Mouse (Mus musculus) neural tube, embryonic 14.5 days (tissue): ENCODE measurements at regions not wholly inside any gene's neighbourhood (a gene's known extent, or its start where the extent isn't known, plus 50 kb on each side); places are given as distances from the start of the nearest gene placed in this dataset.

ENCODE experiments used
- ATAC-seq: fragments of 200-750 bp; cut with Nextera tagmentation; 2 replicates; pipeline ENCODE4 v1.8.0; 2017; ENCODE audit warnings: low read depth, mild to moderate bottlenecking, moderate TSS enrichment, moderate library complexity
- H3K27ac ChIP-seq: fragments of 300-500 bp; sonication (generic); 2 replicates; pipeline ENCODE4 v1.5.1; 2014; ENCODE audit warnings: low read depth, mild to moderate bottlenecking, control low read depth, low read length, moderate library complexity, mixed read lengths
- H3K27me3 ChIP-seq: fragments of 300-500 bp; sonication (generic); 2 replicates; pipeline ENCODE4 v1.6.1; 2014; ENCODE audit warnings: low read length; ENCODE audit not compliant: control insufficient read depth, insufficient read depth
- H3K36me3 ChIP-seq: fragments of 300-500 bp; sonication (generic); 2 replicates; pipeline ENCODE4 v1.6.1; 2014; ENCODE audit warnings: low read length, mixed read lengths; ENCODE audit not compliant: control insufficient read depth, insufficient read depth
- H3K4me1 ChIP-seq: fragments of 300-500 bp; sonication (generic); 2 replicates; pipeline ENCODE4 v1.6.1; 2014; ENCODE audit warnings: low read length; ENCODE audit not compliant: control insufficient read depth, insufficient read depth
- H3K4me2 ChIP-seq: fragments of 300-500 bp; sonication (generic); 2 replicates; pipeline ENCODE4 v1.6.1; 2014; ENCODE audit warnings: mild to moderate bottlenecking, low read depth, low read length, control low read depth
- H3K4me3 ChIP-seq: fragments of 300-500 bp; sonication (generic); 2 replicates; pipeline ENCODE4 v1.5.1; 2014; ENCODE audit warnings: low read depth, low read length, control low read depth, mixed read lengths
- H3K9ac ChIP-seq: fragments of 300-500 bp; sonication (generic); replicated peaks from 2 replicates; pipeline ENCODE4 v1.6.1; 2014; ENCODE audit warnings: low read depth, mild to moderate bottlenecking, control low read depth, low read length, mixed read lengths
- H3K9me3 ChIP-seq: fragments of 300-500 bp; sonication (generic); 2 replicates; pipeline ENCODE4 v1.6.1; 2016; ENCODE audit warnings: low read length; ENCODE audit not compliant: control insufficient read depth
- WGBS: fragments of 180-500 bp; shearing (Covaris S2); extraction: QIAGEN DNeasy Blood & Tissue Kit; methylation state at CpG from one replicate; pipeline ENCODE4 v1.1.7; 2014; 5-methylcytosine and 5-hydroxymethylcytosine counted together

GRCm38 (mm10) chr12:107669910-107670309 lies 181.5 kb downstream of the 3110018I06Rik start:
- Histone ChIP-seq H3K4me3 (no peak overlapping the region), H3K9me3 (no peaks in the 10 kb centered on the region), H3K36me3 (no peaks in the 10 kb centered on the region), H3K4me2 (no peak overlapping the region), H3K27ac (no peak overlapping the region), H3K4me1 (no peaks in the 10 kb centered on the region), H3K9ac (no peak overlapping the region), H3K27me3 (no peaks in the 10 kb centered on the region)
- ATAC-seq: no peak
- 85% methylated on average over 10 of the region's 10 CpGs for WGBS

DNA sequence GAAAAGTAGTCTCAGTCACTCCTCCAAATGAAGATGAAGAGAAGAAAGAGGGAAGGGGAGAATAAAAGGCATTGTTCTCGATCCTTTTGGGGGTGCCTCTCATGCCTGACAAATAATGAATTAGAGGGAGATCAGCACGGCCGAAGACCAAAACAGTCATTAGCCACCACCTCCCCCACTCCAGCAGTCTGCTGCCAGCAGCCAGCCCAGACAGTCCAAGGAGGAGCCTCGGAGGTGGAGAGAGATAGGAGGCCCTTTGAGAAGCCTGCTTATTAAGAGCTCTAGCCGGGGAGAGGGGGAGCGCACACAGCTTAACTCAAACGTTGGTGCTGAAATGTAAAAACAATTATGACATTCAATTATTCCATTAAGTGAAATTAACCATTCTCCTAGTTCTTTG lies 188.6 kb downstream of the 3110018I06Rik start:
- no peaks in the 10 kb centered on the region for H3K27me3 ChIP-seq
- ATAC-seq: no peak
- H3K4me3 ChIP-seq: no peak overlapping the region
- no peak overlapping the region for H3K9ac ChIP-seq
- H3K27ac ChIP-seq: no peak overlapping the region
- H3K9me3 ChIP-seq: no peaks in the 10 kb centered on the region
- H3K36me3 ChIP-seq: no peaks in the 10 kb centered on the region
- no peaks in the 10 kb centered on the region for H3K4me1 ChIP-seq
- WGBS: 41% methylated on average over 7 of the region's 7 CpGs
- no peak overlapping the region for H3K4me2 ChIP-seq

GRCm38 (mm10) chr12:107687447-107687846 lies 199.0 kb downstream of the 3110018I06Rik start:
- WGBS: 77% methylated on average over 2 of the region's 2 CpGs
- Histone ChIP-seq H3K4me1 (peaks cover 3% of the 10 kb centered on the region; the same call in 1 of the 2 replicates), H3K27me3 (no peaks in the 10 kb centered on the region), H3K27ac (no peak overlapping the region), H3K9me3 (no peaks in the 10 kb centered on the region), H3K4me2 (no peak overlapping the region), H3K36me3 (no peaks in the 10 kb centered on the region), H3K4me3 (no peak overlapping the region), H3K9ac (no peak overlapping the region)
- no peak for ATAC-seq

DNA sequence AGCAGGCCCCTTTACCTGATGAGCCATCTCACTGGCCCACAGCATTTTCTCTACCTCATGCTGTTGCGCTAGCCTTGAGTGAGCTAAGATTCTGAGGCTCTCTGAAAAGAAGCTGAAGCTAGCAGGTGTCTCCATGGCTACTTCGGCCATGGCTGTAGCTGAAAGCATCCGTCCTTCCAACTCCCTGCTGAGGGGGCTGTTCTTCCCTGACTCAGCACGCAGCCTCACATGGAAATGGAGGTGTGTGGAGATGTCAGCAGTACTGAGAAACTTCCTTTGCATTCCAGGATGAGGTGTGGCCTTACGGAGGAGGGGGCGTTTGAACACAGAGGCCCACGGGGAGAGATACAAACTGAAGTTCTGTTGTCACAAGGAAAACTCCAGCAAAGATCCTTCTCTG lies 201.0 kb downstream of the 3110018I06Rik start:
- Histone ChIP-seq H3K4me1 (peaks cover 3% of the 10 kb centered on the region; the same call in 1 of the 2 replicates), H3K4me3 (no peak overlapping the region), H3K27ac (no peak overlapping the region), H3K9ac (no peak overlapping the region), H3K36me3 (no peaks in the 10 kb centered on the region), H3K9me3 (no peaks in the 10 kb centered on the region), H3K27me3 (no peaks in the 10 kb centered on the region), H3K4me2 (no peak overlapping the region)
- 57% methylated on average over 7 of the region's 7 CpGs for WGBS
- ATAC-seq: no peak

DNA sequence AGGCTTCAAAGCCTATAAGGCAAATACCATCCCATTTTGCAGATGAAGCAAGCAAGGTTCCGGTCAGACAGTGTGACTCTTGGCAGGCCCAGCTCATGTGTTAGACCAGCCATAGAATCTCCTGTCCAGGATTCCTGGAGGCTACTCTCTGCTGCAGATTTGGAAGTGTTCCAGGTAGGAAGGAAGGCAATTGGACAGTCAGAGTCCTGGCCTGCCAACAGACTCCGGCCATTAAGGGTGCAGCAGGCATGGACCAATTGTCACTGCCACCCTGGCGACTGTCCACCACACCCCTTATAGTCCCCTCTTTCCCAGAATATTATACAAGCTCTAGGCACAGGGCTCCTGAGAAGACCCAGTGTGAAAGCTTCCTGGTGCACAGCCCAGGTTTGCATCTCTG lies 201.6 kb downstream of the 3110018I06Rik start:
- no peak for ATAC-seq
- 88% methylated on average over 3 of the region's 3 CpGs for WGBS
- Histone ChIP-seq H3K9me3 (no peaks in the 10 kb centered on the region), H3K4me3 (no peak overlapping the region), H3K9ac (no peak overlapping the region), H3K27me3 (no peaks in the 10 kb centered on the region), H3K4me2 (no peak overlapping the region), H3K36me3 (no peaks in the 10 kb centered on the region), H3K4me1 (peaks cover 3% of the 10 kb centered on the region; the same call in 1 of the 2 replicates), H3K27ac (no peak overlapping the region)

- no peak overlapping the region for H3K9ac ChIP-seq
- peaks cover 3% of the 10 kb centered on the region; the same call in 1 of the 2 replicates for H3K4me1 ChIP-seq
- H3K36me3 ChIP-seq: no peaks in the 10 kb centered on the region
- ATAC-seq: no peak
- no peak overlapping the region for H3K4me2 ChIP-seq
- H3K27me3 ChIP-seq: no peaks in the 10 kb centered on the region
- H3K9me3 ChIP-seq: no peaks in the 10 kb centered on the region
- WGBS: 56% methylated on average over 6 of the region's 6 CpGs
- no peak overlapping the region for H3K27ac ChIP-seq
- no peak overlapping the region for H3K4me3 ChIP-seq
Observed at GRCm38 (mm10) chr12:107693693-107694092, 205.3 kb downstream of the 3110018I06Rik start.

- Histone ChIP-seq H3K4me1 (peaks cover 3% of the 10 kb centered on the region; the same call in 1 of the 2 replicates), H3K4me2 (no peak overlapping the region), H3K36me3 (no peaks in the 10 kb centered on the region), H3K27ac (no peak overlapping the region), H3K27me3 (no peaks in the 10 kb centered on the region), H3K4me3 (no peak overlapping the region), H3K9ac (no peak overlapping the region), H3K9me3 (no peaks in the 10 kb centered on the region)
- no peak for ATAC-seq
- WGBS: 95% methylated on average over 2 of the region's 2 CpGs
Observed at GRCm38 (mm10) chr12:107695014-107695413, 206.6 kb downstream of the 3110018I06Rik start.

DNA sequence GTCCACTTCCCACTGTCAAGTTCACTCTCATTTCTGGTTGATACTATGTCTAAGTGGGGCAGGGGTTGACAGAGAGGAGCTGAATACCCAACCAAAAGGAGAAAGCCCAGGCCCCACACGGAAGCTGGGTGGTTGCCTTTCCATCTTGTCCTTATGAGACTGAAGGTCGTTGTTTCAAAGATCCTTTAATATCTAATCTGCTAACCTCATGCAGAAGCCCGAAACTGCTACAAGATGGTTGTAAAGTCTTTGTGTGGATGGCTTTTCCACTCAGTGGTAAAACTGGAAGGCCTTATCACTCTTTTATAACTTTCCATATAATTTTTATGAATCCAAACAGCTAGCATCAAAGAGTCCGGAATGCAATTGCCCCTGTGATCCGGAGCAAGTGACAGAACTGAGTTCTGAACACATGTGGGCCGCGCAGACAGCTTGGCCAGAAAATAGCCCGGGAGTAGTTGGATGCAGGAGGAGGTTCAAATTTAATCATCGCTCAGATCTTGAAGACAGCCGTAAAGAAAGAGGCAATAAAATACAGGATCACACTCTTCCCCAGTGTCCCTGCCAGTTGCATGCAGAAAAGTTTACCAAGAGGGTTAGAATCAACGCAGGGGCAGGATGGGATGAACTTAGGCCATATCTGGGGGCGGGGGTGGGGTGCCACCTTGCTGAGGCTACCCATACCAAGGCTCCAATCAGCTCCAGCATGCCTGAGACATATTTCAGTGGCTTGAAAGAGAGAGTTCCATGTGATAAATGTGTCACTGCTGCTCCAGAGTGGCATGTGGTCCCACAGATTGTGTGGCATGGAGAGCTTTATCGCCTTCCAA lies 207.2 kb downstream of the 3110018I06Rik start:
- no peak for ATAC-seq
- 93% methylated on average over 13 of the region's 13 CpGs for WGBS
- H3K36me3 ChIP-seq: no peaks in the 10 kb centered on the region
- H3K9me3 ChIP-seq: no peaks in the 10 kb centered on the region
- no peak overlapping the region for H3K27ac ChIP-seq
- H3K9ac ChIP-seq: no peak overlapping the region
- no peaks in the 10 kb centered on the region for H3K4me1 ChIP-seq
- H3K27me3 ChIP-seq: no peaks in the 10 kb centered on the region
- H3K4me2 ChIP-seq: no peak overlapping the region
- no peak overlapping the region for H3K4me3 ChIP-seq

- H3K36me3 ChIP-seq: no peaks in the 10 kb centered on the region
- H3K27ac ChIP-seq: no peak overlapping the region
- ATAC-seq: no peak
- H3K4me1 ChIP-seq: no peaks in the 10 kb centered on the region
- WGBS: 33% methylated on average over 5 of the region's 5 CpGs
- no peak overlapping the region for H3K4me3 ChIP-seq
- no peak overlapping the region for H3K4me2 ChIP-seq
- H3K9me3 ChIP-seq: no peaks in the 10 kb centered on the region
- H3K27me3 ChIP-seq: no peaks in the 10 kb centered on the region
- no peak overlapping the region for H3K9ac ChIP-seq
Observed at GRCm38 (mm10) chr12:107700317-107700716, 211.9 kb downstream of the 3110018I06Rik start.
